Mouse (Mus musculus) kidney, adult 2 months (tissue): Measurements from ENCODE around the gene Ninj2. TPM values are rescaled to one million over a fixed set of nuclear protein-coding genes. Genes with fewer than 3 reads are reported as not detected.

Experiments
- DNase-seq: peaks from one replicate; pipeline ENCODE4 v3.0.0; 2021
- H3K27ac ChIP-seq: fragments of 200-500 bp; 2 replicates; pipeline ENCODE4 v1.5.1; 2012; ENCODE audit warnings: low read depth, low read length, control low read depth, inconsistent platforms; ENCODE audit not compliant: insufficient read depth
- H3K27me3 ChIP-seq: fragments of 200-500 bp; replicated peaks from 2 replicates; pipeline ENCODE4 v1.6.1; 2012; ENCODE audit warnings: mild to moderate bottlenecking, moderate library complexity, low read length, inconsistent platforms; ENCODE audit not compliant: control insufficient read depth, insufficient read depth
- H3K36me3 ChIP-seq: fragments of 200-500 bp; 2 replicates; pipeline ENCODE4 v1.6.1; 2012; ENCODE audit warnings: mild to moderate bottlenecking, moderate library complexity, low read length, inconsistent platforms; ENCODE audit not compliant: control insufficient read depth, insufficient read depth
- H3K4me1 ChIP-seq: fragments of 200-500 bp; 2 replicates; pipeline ENCODE4 v1.6.1; 2011; ENCODE audit warnings: low read length; ENCODE audit not compliant: control insufficient read depth, insufficient read depth
- H3K4me3 ChIP-seq: fragments of 200-500 bp; 2 replicates; pipeline ENCODE4 v1.5.1; 2011; ENCODE audit warnings: mild to moderate bottlenecking, low read depth, low read length, control low read depth; ENCODE audit not compliant: insufficient read depth
- CTCF ChIP-seq: fragments of 200-500 bp; conservative IDR thresholded peaks from 2 replicates; pipeline ENCODE4 v1.5.1; 2011; ENCODE audit warnings: low read depth, mild to moderate bottlenecking, control low read depth, low read length, moderate library complexity, mixed read lengths; ENCODE audit not compliant: insufficient read depth, insufficient read length
- POLR2A ChIP-seq: fragments of 200-500 bp; IDR thresholded peaks from one replicate; pipeline ENCODE4 v1.6.1; 2011; ENCODE audit warnings: low read depth, low read length, control low read depth
- WGBS: fragments of 180-500 bp; shearing (Covaris S2); methylation state at CpG from one replicate; pipeline ENCODE4 v1.1.7; 2018; 5-methylcytosine and 5-hydroxymethylcytosine counted together
- polyA plus RNA-seq: library from polyadenylated mRNA; depleted of rRNA; stranded (reverse); fragments of >200 nt; gene quantifications from 2 replicates; pipeline ENCODE4 v1.2.3, GENCODE M21; 2012

The Ninj2 gene
- polyA plus RNA-seq, 1 experiment: not detected

- H3K27ac ChIP-seq: no peak overlapping the region
- WGBS: 24% methylated on average over 6 of the region's 6 CpGs
- TF ChIP-seq POLR2A: no peak
- peak; percentile 93 for TF ChIP-seq CTCF
- no peak overlapping the region for H3K4me3 ChIP-seq
- no peaks in the 10 kb centered on the region for H3K4me1 ChIP-seq
- peak; percentile 86 for DNase-seq
- no peaks in the 10 kb centered on the region for H3K27me3 ChIP-seq
- no peaks in the 10 kb centered on the region for H3K36me3 ChIP-seq
Observed at GRCm38 (mm10) chr6:120222669-120223068, 129.5 kb downstream of the Ninj2 start.

- 60% methylated on average over 6 of the region's 6 CpGs for WGBS
- DNase-seq: no peak
- Histone ChIP-seq H3K27ac (no peak overlapping the region), H3K27me3 (no peaks in the 10 kb centered on the region), H3K36me3 (no peaks in the 10 kb centered on the region), H3K4me3 (no peak overlapping the region), H3K4me1 (no peaks in the 10 kb centered on the region)
- no peak for TF ChIP-seq CTCF
- TF ChIP-seq POLR2A: no peak
Observed at GRCm38 (mm10) chr6:120225355-120225754, 132.2 kb downstream of the Ninj2 start.

DNA sequence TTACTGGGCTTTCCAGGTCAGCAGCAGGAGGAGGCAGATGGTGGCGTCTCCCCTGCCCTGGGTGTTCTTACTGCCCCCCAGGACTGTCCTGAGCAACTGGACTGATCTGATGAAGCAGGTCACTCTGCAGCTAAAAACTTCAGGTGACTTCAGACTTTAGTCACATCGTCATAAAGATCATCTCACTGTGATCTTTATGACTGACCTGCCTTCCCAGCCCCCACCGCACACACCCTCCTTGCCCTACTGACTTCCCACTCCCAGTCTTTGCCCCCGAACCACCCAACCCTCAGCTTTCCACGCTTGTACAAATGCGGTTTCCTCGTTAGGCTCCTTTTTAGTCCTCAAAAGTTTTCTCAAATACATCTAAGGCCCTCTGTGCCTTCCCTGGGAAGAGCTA is 133.9 kb downstream of the Ninj2 start:
- no peak for TF ChIP-seq POLR2A
- TF ChIP-seq CTCF: no peak
- H3K36me3 ChIP-seq: no peaks in the 10 kb centered on the region
- no peak for DNase-seq
- no peaks in the 10 kb centered on the region for H3K4me1 ChIP-seq
- 82% methylated on average over 7 of the region's 7 CpGs for WGBS
- no peak overlapping the region for H3K27ac ChIP-seq
- no peak overlapping the region for H3K4me3 ChIP-seq
- H3K27me3 ChIP-seq: no peaks in the 10 kb centered on the region

- DNase-seq: no peak
- H3K27me3 ChIP-seq: no peaks in the 10 kb centered on the region
- no peaks in the 10 kb centered on the region for H3K36me3 ChIP-seq
- H3K4me3 ChIP-seq: no peak overlapping the region
- WGBS: 74% methylated on average over 7 of the region's 7 CpGs
- TF ChIP-seq CTCF: no peak
- TF ChIP-seq POLR2A: no peak
- no peaks in the 10 kb centered on the region for H3K4me1 ChIP-seq
- H3K27ac ChIP-seq: no peak overlapping the region
Observed at GRCm38 (mm10) chr6:120229806-120230205, 136.7 kb downstream of the Ninj2 start.

GRCm38 (mm10) chr6:120230441-120230840 is 137.3 kb downstream of the Ninj2 start:
- H3K4me3 ChIP-seq: no peak overlapping the region
- no peaks in the 10 kb centered on the region for H3K27me3 ChIP-seq
- no peaks in the 10 kb centered on the region for H3K36me3 ChIP-seq
- TF ChIP-seq POLR2A (no peak), CTCF (no peak)
- 39% methylated on average over 1 of the region's 1 CpGs for WGBS
- no peak for DNase-seq
- no peak overlapping the region for H3K27ac ChIP-seq
- no peaks in the 10 kb centered on the region for H3K4me1 ChIP-seq

- TF ChIP-seq POLR2A: no peak
- no peak for TF ChIP-seq CTCF
- no peak overlapping the region for H3K27ac ChIP-seq
Observed at GRCm38 (mm10) chr6:120232885-120233284, 139.7 kb downstream of the Ninj2 start.

GRCm38 (mm10) chr6:120235874-120236273 is 142.7 kb downstream of the Ninj2 start:
- no peaks in the 10 kb centered on the region for H3K36me3 ChIP-seq
- no peak overlapping the region for H3K27ac ChIP-seq
- no peak overlapping the region for H3K4me3 ChIP-seq
- no peaks in the 10 kb centered on the region for H3K27me3 ChIP-seq
- DNase-seq: no peak
- TF ChIP-seq POLR2A (no peak), CTCF (no peak)
- 35% methylated on average over 7 of the region's 7 CpGs for WGBS
- H3K4me1 ChIP-seq: peaks cover 14% of the 10 kb centered on the region; the same call in 1 of the 2 replicates

More at GRCm38 (mm10) chr6:120232885-120233284, 139.7 kb downstream of the Ninj2 start:
- WGBS: 90% methylated on average over 6 of the region's 6 CpGs
- H3K4me3 ChIP-seq: no peak overlapping the region
- H3K27me3 ChIP-seq: no peaks in the 10 kb centered on the region
- no peak for DNase-seq
- H3K36me3 ChIP-seq: no peaks in the 10 kb centered on the region
- H3K4me1 ChIP-seq: peaks cover 3% of the 10 kb centered on the region; the same call in 1 of the 2 replicates

DNA sequence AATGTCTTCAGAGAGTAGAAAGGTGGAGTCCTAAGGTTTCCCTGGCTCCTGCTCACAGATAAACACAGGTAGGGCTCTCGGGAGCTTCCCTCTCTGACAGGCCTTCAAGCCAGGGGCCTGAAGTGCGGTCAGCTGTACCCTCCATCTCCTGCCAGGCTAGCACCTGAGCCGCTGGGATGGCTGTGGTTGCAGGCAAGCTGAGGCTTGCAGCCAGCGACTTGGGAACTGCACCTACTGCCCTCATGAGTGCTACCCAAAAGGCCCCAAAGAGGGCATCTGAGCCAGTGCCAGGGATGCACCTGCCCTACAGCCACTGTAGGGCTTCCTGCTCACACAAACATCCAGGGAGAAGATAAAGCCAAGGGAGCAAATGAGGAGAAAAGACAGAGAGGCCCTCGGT is 147.3 kb downstream of the Ninj2 start:
- H3K4me3 ChIP-seq: no peak overlapping the region
- H3K27me3 ChIP-seq: no peaks in the 10 kb centered on the region
- DNase-seq: peak; percentile 63
- H3K36me3 ChIP-seq: no peaks in the 10 kb centered on the region
- peak overlapping the region; percentile 56 for H3K27ac ChIP-seq
- WGBS: 48% methylated on average over 5 of the region's 5 CpGs
- H3K4me1 ChIP-seq: peaks cover 36% of the 10 kb centered on the region
- TF ChIP-seq POLR2A (no peak), CTCF (no peak)
